8 mouse cellular contexts compared by ENCODE assay signal in the genomic region with DNA sequence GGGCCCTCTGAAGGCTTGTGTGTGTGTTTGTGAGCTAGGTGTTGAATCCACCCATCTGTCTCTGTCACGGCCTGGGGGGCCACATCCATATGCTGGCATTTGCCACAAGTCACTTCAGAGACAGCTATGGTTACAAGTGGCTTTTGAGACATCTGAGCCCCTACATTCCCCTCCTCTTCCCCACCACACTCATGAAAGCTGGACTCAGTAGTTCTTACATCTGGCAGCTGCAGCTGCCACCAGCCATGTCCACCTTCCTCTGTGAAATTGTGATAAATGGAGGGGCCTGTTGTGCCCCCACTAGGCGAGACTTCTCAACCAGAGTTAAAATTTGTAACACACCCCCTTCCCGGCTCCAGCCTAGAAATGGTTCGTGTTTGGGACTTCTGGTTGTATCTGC. TPM values are rescaled to one million over a fixed set of nuclear protein-coding genes. Genes with fewer than 3 reads are reported as not detected.
A peak's percentile ranks its signal among the peaks of the same experiment; 100 is the strongest.
DNase-seq lines count a peak whose midpoint lies in the region; ATAC-seq and TF ChIP-seq lines count a peak whose summit lies in the region.
"Had no signal": no experiment of that assay in that cellular context is flagged by ENCODE, and none has a peak within 500 bp of the region (broad histone marks: within the 10 kb centered on the region; RNA-seq: fewer than 3 reads in every experiment).

No protein-coding gene starts in this region.

- no peaks in the 10 kb centered on the region for H3K27me3 ChIP-seq in liver, embryonic 11.5 days (replicated peaks; ENCODE audit: control insufficient read depth, insufficient read depth, low read length)
- no peaks in the 10 kb centered on the region for H3K27me3 ChIP-seq in forebrain, postnatal 0 days (ENCODE audit: insufficient read depth, low read length)
- H3K27me3 ChIP-seq in liver, embryonic 13.5 days, result no peaks in the 10 kb centered on the region
- no peaks in the 10 kb centered on the region for H3K27me3 ChIP-seq in stomach, embryonic 16.5 days (ENCODE audit: control insufficient read depth, insufficient read depth, low read length)
- H3K27me3 ChIP-seq: megakaryocyte, embryonic 14.5 days had no signal

- H3K4me2 ChIP-seq in liver, embryonic 11.5 days, result 0 out of 2 replicates have a peak overlapping the region, but pooled peaks have one; percentile 5
- no peak overlapping the region for H3K4me2 ChIP-seq in forebrain, postnatal 0 days (ENCODE audit: low read depth)
- no peak overlapping the region for H3K4me2 ChIP-seq in liver, embryonic 13.5 days
- peak overlapping the region; percentile 6; the same call in 1 of the 2 replicates for H3K4me2 ChIP-seq in stomach, embryonic 16.5 days (ENCODE audit: low read depth, low read length)

- H3K9ac ChIP-seq in liver, embryonic 11.5 days (ENCODE audit: low read depth, low read length), result peak overlapping the region; percentile 58
- H3K9ac ChIP-seq in forebrain, postnatal 0 days, result no peak overlapping the region
- H3K9ac ChIP-seq in liver, embryonic 13.5 days, result peak overlapping the region; percentile 51
- peak overlapping the region; percentile 61 for H3K9ac ChIP-seq in stomach, embryonic 16.5 days (ENCODE audit: low read length)

- no peak for ATAC-seq in liver, embryonic 11.5 days (replicated peaks; ENCODE audit: low FRiP score)
- no peak for ATAC-seq in forebrain, postnatal 0 days
- ATAC-seq in liver, embryonic 13.5 days (ENCODE audit: low read depth), result no peak
- ATAC-seq in stomach, embryonic 16.5 days (ENCODE audit: insufficient read depth, low FRiP score), result no peak

- H3K4me1 ChIP-seq in liver, embryonic 11.5 days (replicated peaks; ENCODE audit: control insufficient read depth, insufficient read depth, low read length), result peaks cover 85% of the 10 kb centered on the region
- H3K4me1 ChIP-seq in forebrain, postnatal 0 days (ENCODE audit: insufficient read depth), result 0 out of 2 replicates have a peak, but pooled peaks cover 4% of the 10 kb centered on the region
- peaks cover 85% of the 10 kb centered on the region for H3K4me1 ChIP-seq in liver, embryonic 13.5 days (replicated peaks)
- peaks cover 70% of the 10 kb centered on the region for H3K4me1 ChIP-seq in stomach, embryonic 16.5 days (ENCODE audit: control insufficient read depth, insufficient read depth, low read length)

- H3K4me3 ChIP-seq in liver, embryonic 11.5 days (ENCODE audit: low read depth, low read length), result no peak overlapping the region
- no peak overlapping the region for H3K4me3 ChIP-seq in forebrain, postnatal 0 days (ENCODE audit: low read depth, low read length)
- no peak overlapping the region for H3K4me3 ChIP-seq in liver, embryonic 13.5 days (replicated peaks)
- no peak overlapping the region for H3K4me3 ChIP-seq in stomach, embryonic 16.5 days (replicated peaks; ENCODE audit: low read length)
- H3K4me3 ChIP-seq: megakaryocyte, embryonic 14.5 days had no signal

- no peaks in the 10 kb centered on the region for H3K9me3 ChIP-seq in liver, embryonic 11.5 days (ENCODE audit: control insufficient read depth, low read length)
- H3K9me3 ChIP-seq in forebrain, postnatal 0 days (ENCODE audit: low read length), result no peaks in the 10 kb centered on the region
- no peaks in the 10 kb centered on the region for H3K9me3 ChIP-seq in liver, embryonic 13.5 days (replicated peaks)
- H3K9me3 ChIP-seq in stomach, embryonic 16.5 days (replicated peaks; ENCODE audit: control insufficient read depth, low read length), result no peaks in the 10 kb centered on the region
- H3K9me3 ChIP-seq: megakaryocyte, embryonic 14.5 days had no signal

- no peak for TF ChIP-seq CTCF in forebrain, postnatal 0 days (IDR thresholded peaks at IDR 0.05; ENCODE audit: low read depth)

- H3K36me3 ChIP-seq in liver, embryonic 11.5 days (ENCODE audit: control insufficient read depth, insufficient read depth, low read length), result peaks cover 2% of the 10 kb centered on the region
- H3K36me3 ChIP-seq in forebrain, postnatal 0 days (ENCODE audit: insufficient read depth), result peaks cover 27% of the 10 kb centered on the region
- H3K36me3 ChIP-seq in liver, embryonic 13.5 days, result peaks cover 43% of the 10 kb centered on the region
- no peaks in the 10 kb centered on the region for H3K36me3 ChIP-seq in stomach, embryonic 16.5 days (ENCODE audit: control insufficient read depth, insufficient read depth, low read length)

- peak overlapping the region; percentile 73 for H3K27ac ChIP-seq in liver, embryonic 11.5 days (ENCODE audit: low read depth, low read length)
- 0 out of 2 replicates have a peak overlapping the region, but pooled peaks have one; percentile 5 for H3K27ac ChIP-seq in forebrain, postnatal 0 days (ENCODE audit: low read depth, low read length)
- H3K27ac ChIP-seq in liver, embryonic 13.5 days, result peak overlapping the region; percentile 68
- peak overlapping the region; percentile 85 for H3K27ac ChIP-seq in stomach, embryonic 16.5 days (ENCODE audit: low read length)

- DNase-seq in liver, embryonic 11.5 days (ENCODE audit: low spot score), result no peak
- no peak for DNase-seq in liver
- no peak for DNase-seq in forebrain, postnatal 0 days
- no peak for DNase-seq in liver, embryonic 13.5 days
- no peak for DNase-seq in ovary, adult 18-20 months (ENCODE audit: low spot score)
- DNase-seq in spleen, postnatal 10 days (ENCODE audit: low spot score in 2 of 2), result no peak

- 39% methylated on average over 4 of the region's 4 CpGs for WGBS in liver, embryonic 11.5 days
- 26% methylated on average over 4 of the region's 4 CpGs for WGBS in forebrain, postnatal 0 days
- WGBS in liver, embryonic 13.5 days (ENCODE audit: insufficient replicate concordance), result 44% methylated on average over 4 of the region's 4 CpGs
- 16% methylated on average over 4 of the region's 4 CpGs for WGBS in stomach, embryonic 16.5 days

RNA-seq across cellular contexts. Expression of a gene that starts 5.8 kb away (rescaled TPM):
- 20.8 and 22.2 TPM in 2 replicates for polyA plus RNA-seq in liver, embryonic 11.5 days (2014; fragmentation: Nextera tagmentation; extraction: Ambion mirVana)
- total RNA-seq in forebrain, postnatal 0 days (2014; rRNA removed), result 44.8 and 73.5 TPM in 2 replicates
- 25.5 and 27.9 TPM in 2 replicates for polyA plus RNA-seq in forebrain, postnatal 0 days (2015; fragmentation: Nextera tagmentation; extraction: Ambion mirVana)
- 11.3 and 12.2 TPM in 2 replicates for polyA plus RNA-seq in liver, embryonic 13.5 days (2015; fragmentation: Nextera tagmentation; extraction: Ambion mirVana)
- 16.2 and 30.7 TPM in 2 replicates for polyA plus RNA-seq in stomach, embryonic 16.5 days (2015; fragmentation: Nextera tagmentation; extraction: Ambion mirVana)

RNA-seq across cellular contexts. Expression of a gene that starts 39.7 kb away (rescaled TPM):
- polyA plus RNA-seq in liver, embryonic 11.5 days (2014; fragmentation: Nextera tagmentation; extraction: Ambion mirVana), result 1.5 and 2.4 TPM in 2 replicates
- 1.2 and 1.6 TPM in 2 replicates for total RNA-seq in forebrain, postnatal 0 days (2014; rRNA removed)
- 1.2 and 1.4 TPM in 2 replicates for polyA plus RNA-seq in forebrain, postnatal 0 days (2015; fragmentation: Nextera tagmentation; extraction: Ambion mirVana)
- polyA plus RNA-seq in liver, embryonic 13.5 days (2015; fragmentation: Nextera tagmentation; extraction: Ambion mirVana), result 1.6 and 2.6 TPM in 2 replicates
- 12.0 and 208 TPM in 2 replicates for polyA plus RNA-seq in stomach, embryonic 16.5 days (2015; fragmentation: Nextera tagmentation; extraction: Ambion mirVana)

Comparison
In these comparisons a context has a peak if more than half of its experiments do, and no peak if none do; other contexts are left out.
1. H3K4me2 ChIP-seq: peak in liver, embryonic 11.5 days (single experiment) and stomach, embryonic 16.5 days (single experiment); none in forebrain, postnatal 0 days (single experiment) and liver, embryonic 13.5 days (single experiment).
2. H3K27ac ChIP-seq: peak in every context shown above with its lines; median percentile 85 in stomach, embryonic 16.5 days; 73 in liver, embryonic 11.5 days; 68 in liver, embryonic 13.5 days; 5 in forebrain, postnatal 0 days.